Mouse (Mus musculus) liver, embryonic 13.5 days (tissue): Measurements from ENCODE around the gene Lmtk2. TPM values are rescaled to one million over a fixed set of nuclear protein-coding genes. Genes with fewer than 3 reads are reported as not detected.

ENCODE experiments used
- ATAC-seq: fragments of 200-750 bp; cut with Nextera tagmentation; 2 replicates; pipeline ENCODE4 v1.8.0; 2017; ENCODE audit warnings: low read depth, mild to moderate bottlenecking, moderate number of reproducible peaks, moderate library complexity
- DNase-seq: peaks from one replicate; pipeline ENCODE4 v3.0.0; 2022
- H3K27ac ChIP-seq: fragments of 300-500 bp; sonication (generic); 2 replicates; pipeline ENCODE4 v1.5.1; 2015; ENCODE audit warnings: moderate library complexity, mild to moderate bottlenecking, inconsistent platforms
- H3K27me3 ChIP-seq: fragments of 300-500 bp; sonication (generic); 2 replicates; pipeline ENCODE4 v1.6.1; 2015; ENCODE audit warnings: mild to moderate bottlenecking, inconsistent platforms
- H3K36me3 ChIP-seq: fragments of 300-500 bp; sonication (generic); 2 replicates; pipeline ENCODE4 v1.6.1; 2015; ENCODE audit warnings: mild to moderate bottlenecking, inconsistent platforms
- H3K4me1 ChIP-seq: fragments of 300-500 bp; sonication (generic); replicated peaks from 2 replicates; pipeline ENCODE4 v1.6.1; 2015; ENCODE audit warnings: inconsistent platforms
- H3K4me2 ChIP-seq: fragments of 300-500 bp; sonication (generic); 2 replicates; pipeline ENCODE4 v1.6.1; 2015; ENCODE audit warnings: inconsistent platforms, mild to moderate bottlenecking, moderate library complexity
- H3K4me3 ChIP-seq: fragments of 300-500 bp; sonication (generic); replicated peaks from 2 replicates; pipeline ENCODE4 v1.5.1; 2015; ENCODE audit warnings: mild to moderate bottlenecking, inconsistent platforms
- H3K9ac ChIP-seq: fragments of 300-500 bp; sonication (generic); 2 replicates; pipeline ENCODE4 v1.6.1; 2015; ENCODE audit warnings: mild to moderate bottlenecking, inconsistent platforms
- H3K9me3 ChIP-seq: fragments of 300-500 bp; sonication (generic); replicated peaks from 2 replicates; pipeline ENCODE4 v1.6.1; 2016; ENCODE audit warnings: inconsistent platforms
- WGBS: fragments of 180-500 bp; shearing (Covaris S2); methylation state at CpG from one replicate; pipeline ENCODE4 v1.1.7; 2015; ENCODE audit not compliant: insufficient replicate concordance; 5-methylcytosine and 5-hydroxymethylcytosine counted together
- polyA plus RNA-seq: library from polyadenylated mRNA; unstranded; fragments of >200 nt; fragmentation: Nextera tagmentation; extraction: Ambion mirVana; gene quantifications from 2 replicates; pipeline ENCODE4 v1.2.1, GENCODE M21; 2015

The Lmtk2 gene
- polyA plus RNA-seq, result 2.0 and 2.3 TPM in 2 replicates

DNA sequence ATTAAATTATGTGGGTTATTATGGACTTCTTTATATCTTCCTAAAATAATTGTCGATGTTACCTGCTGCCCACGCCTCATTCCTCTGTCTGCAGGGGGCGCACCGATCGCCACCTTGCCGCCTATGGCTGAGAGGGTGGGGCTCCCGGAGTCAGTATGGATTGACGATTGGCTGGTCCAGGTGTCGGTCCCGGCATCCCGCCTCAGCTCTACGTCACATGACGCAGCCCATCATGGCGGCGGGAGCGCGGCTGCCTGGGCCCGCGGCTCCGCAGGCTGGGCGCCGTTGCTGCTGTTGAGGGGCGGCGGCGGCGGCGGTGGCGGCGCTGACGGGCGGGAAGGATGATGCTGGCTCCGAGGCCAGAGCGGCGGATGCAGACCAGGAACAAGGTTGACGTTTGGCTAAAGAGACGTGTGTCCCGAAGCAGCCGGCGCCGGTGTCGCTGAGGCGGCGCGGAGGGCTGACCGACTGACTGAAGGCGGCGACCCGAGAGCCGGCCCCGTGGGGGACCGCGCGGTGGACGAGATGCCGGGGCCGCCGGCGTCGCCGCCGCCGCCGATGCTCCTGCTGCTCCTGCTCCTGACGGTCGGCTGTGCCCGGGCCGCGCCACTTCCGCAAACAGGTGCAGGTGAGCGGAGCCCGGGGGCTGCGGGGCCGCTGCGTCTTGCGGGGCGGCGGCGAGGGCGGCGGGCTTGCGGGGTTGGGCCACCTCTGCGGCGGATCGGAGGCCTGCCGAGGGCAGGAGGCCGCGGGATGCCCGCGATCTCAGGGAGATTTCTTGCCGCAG lies at the start of gene Lmtk2:
Gene Lmtk2, plus strand, starts transcription at position 288 of the 787 bp plus-strand sequence.
- peak within 1 kb of the TSS; percentile 97 for H3K9ac ChIP-seq
- peak; percentile 99 for ATAC-seq
- H3K4me3 ChIP-seq, result peak within 1 kb of the TSS; percentile 99
- peaks cover 48% of the 10 kb centered on the region for H3K4me1 ChIP-seq
- no peaks in the 10 kb centered on the region for H3K36me3 ChIP-seq
- no peaks in the 10 kb centered on the region for H3K9me3 ChIP-seq
- peak within 1 kb of the TSS; percentile 89 for H3K4me2 ChIP-seq
- H3K27ac ChIP-seq, result peak within 1 kb of the TSS; percentile 79
- H3K27me3 ChIP-seq, result peaks cover 43% of the 10 kb centered on the region
- under 1% methylated on average over 86 of the region's 90 CpGs for WGBS
- DNase-seq, result peak; percentile 93

- DNase-seq, result no peak
- Histone ChIP-seq H3K4me3 (no peak overlapping the region), H3K9ac (no peak overlapping the region), H3K4me2 (no peak overlapping the region), H3K27ac (no peak overlapping the region), H3K27me3 (no peaks in the 10 kb centered on the region), H3K36me3 (no peaks in the 10 kb centered on the region), H3K4me1 (no peaks in the 10 kb centered on the region), H3K9me3 (no peaks in the 10 kb centered on the region)
- no peak for ATAC-seq
Observed at GRCm38 (mm10) chr5:144051268-144051667, 49.0 kb upstream of the Lmtk2 start.

DNA sequence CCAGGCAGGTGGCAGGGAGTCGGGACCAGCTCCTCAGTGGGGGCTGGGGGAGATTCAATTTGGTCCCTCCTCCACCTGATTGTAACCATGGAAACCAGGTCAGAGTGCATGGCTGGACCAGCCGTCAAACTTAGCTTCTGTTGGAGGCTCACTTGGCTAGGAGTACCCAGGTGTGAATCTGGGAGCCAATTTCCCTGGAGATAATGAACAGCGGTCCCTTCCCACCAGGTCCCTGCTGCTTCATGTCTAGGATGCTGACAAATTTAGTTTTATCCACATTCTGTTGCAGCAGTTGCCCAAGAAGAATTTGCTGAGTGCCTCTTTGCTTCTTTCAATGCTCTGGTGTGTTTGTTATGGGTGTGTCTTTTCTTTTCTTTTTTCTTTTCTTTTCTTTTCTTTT lies 46.8 kb upstream of the Lmtk2 start:
- H3K9me3 ChIP-seq, result no peaks in the 10 kb centered on the region
- no peak overlapping the region for H3K27ac ChIP-seq
- 34% methylated on average over 3 of the region's 3 CpGs for WGBS
- H3K4me1 ChIP-seq, result no peaks in the 10 kb centered on the region
- H3K36me3 ChIP-seq, result no peaks in the 10 kb centered on the region
- ATAC-seq (no peak), DNase-seq (no peak)
- no peak overlapping the region for H3K4me2 ChIP-seq
- H3K27me3 ChIP-seq, result no peaks in the 10 kb centered on the region
- no peak overlapping the region for H3K9ac ChIP-seq
- no peak overlapping the region for H3K4me3 ChIP-seq

GRCm38 (mm10) chr5:144054340-144054739 lies 45.9 kb upstream of the Lmtk2 start:
- 70% methylated on average over 6 of the region's 6 CpGs for WGBS
- H3K4me1 ChIP-seq, result no peaks in the 10 kb centered on the region
- H3K27me3 ChIP-seq, result no peaks in the 10 kb centered on the region
- no peak overlapping the region for H3K4me3 ChIP-seq
- DNase-seq, result no peak
- H3K9me3 ChIP-seq, result no peaks in the 10 kb centered on the region
- no peaks in the 10 kb centered on the region for H3K36me3 ChIP-seq
- no peak overlapping the region for H3K9ac ChIP-seq
- no peak for ATAC-seq
- no peak overlapping the region for H3K27ac ChIP-seq
- no peak overlapping the region for H3K4me2 ChIP-seq

- ATAC-seq, result no peak
- WGBS, result 48% methylated on average over 5 of the region's 5 CpGs
- no peak for DNase-seq
Observed at GRCm38 (mm10) chr5:144064093-144064492, 36.1 kb upstream of the Lmtk2 start.

DNA sequence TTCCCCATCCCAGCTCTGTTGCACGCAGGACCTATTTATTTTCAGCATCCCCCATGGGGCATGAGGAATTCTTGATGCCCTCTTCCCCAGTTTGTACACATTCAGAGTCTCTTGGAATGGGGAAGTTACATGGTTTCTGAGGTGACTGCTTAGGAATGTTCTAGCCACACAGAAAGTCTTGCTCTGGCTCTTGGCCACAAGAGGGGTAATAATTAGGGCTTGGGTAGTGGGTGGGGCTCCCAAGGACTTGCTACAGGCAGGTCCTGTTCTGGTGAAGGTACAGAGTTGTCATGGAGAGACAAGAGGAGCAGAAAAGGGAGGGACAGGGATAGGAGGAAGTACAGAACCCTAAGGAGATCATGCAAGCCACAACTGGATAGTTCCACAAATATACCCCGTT lies 34.2 kb upstream of the Lmtk2 start:
- DNase-seq, result no peak
- H3K9me3 ChIP-seq, result no peaks in the 10 kb centered on the region
- H3K4me3 ChIP-seq, result no peak overlapping the region
- WGBS, result 54% methylated on average over 2 of the region's 2 CpGs
- H3K27me3 ChIP-seq, result no peaks in the 10 kb centered on the region
- no peaks in the 10 kb centered on the region for H3K4me1 ChIP-seq
- no peak overlapping the region for H3K4me2 ChIP-seq
- no peaks in the 10 kb centered on the region for H3K36me3 ChIP-seq
- no peak overlapping the region for H3K27ac ChIP-seq
- no peak overlapping the region for H3K9ac ChIP-seq
- ATAC-seq, result no peak

More at GRCm38 (mm10) chr5:144064093-144064492, 36.1 kb upstream of the Lmtk2 start:
- no peaks in the 10 kb centered on the region for H3K36me3 ChIP-seq
- H3K9ac ChIP-seq, result no peak overlapping the region
- no peak overlapping the region for H3K27ac ChIP-seq
- H3K27me3 ChIP-seq, result no peaks in the 10 kb centered on the region
- H3K4me1 ChIP-seq, result no peaks in the 10 kb centered on the region
- H3K4me2 ChIP-seq, result no peak overlapping the region
- H3K4me3 ChIP-seq, result no peak overlapping the region
- no peaks in the 10 kb centered on the region for H3K9me3 ChIP-seq

DNA sequence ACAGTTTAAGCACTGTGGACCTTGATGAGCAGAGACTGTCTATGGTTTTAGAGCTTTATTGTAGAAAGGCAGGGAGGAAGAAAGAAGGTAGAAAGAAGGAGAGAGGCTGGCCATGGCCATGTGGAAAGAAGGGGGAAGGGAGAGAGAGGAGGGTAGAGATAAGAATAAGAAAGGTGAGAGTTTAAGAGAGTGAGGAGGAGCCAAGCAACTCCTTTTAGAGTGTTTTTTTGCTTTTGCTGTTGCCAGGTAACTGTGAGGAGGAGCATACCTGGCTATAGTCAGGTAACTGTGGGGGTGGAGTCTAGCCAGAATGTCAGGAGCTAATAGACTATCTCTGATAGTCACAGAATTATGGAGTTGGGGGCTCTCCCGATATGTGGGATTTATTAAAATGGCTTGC lies 30.2 kb upstream of the Lmtk2 start:
- Histone ChIP-seq H3K4me3 (no peak overlapping the region), H3K27me3 (no peaks in the 10 kb centered on the region), H3K4me2 (no peak overlapping the region), H3K4me1 (no peaks in the 10 kb centered on the region), H3K27ac (no peak overlapping the region), H3K36me3 (no peaks in the 10 kb centered on the region), H3K9ac (no peak overlapping the region), H3K9me3 (no peaks in the 10 kb centered on the region)
- DNase-seq (no peak), ATAC-seq (no peak)
- 69% methylated on average over 1 of the region's 1 CpGs for WGBS

DNA sequence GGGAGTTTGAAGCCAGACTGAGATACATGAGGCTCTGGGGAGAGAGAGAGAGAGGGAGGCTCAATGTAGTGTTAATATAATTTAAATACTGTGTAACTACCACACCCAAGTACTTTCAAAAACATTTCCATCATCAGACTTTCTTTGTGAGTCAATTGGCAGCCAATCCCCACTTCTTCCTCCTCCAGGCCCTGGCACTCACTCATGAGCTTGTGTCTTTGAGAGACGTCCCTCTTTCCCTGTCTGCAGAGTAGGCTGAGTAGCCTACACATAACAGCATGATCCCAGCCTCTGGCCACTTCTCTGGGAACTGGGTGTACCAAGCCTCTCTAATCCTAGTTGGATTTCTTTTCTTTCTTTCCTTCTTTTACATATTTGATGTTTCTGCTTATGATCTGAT lies 29.0 kb upstream of the Lmtk2 start:
- Histone ChIP-seq H3K4me3 (no peak overlapping the region), H3K36me3 (no peaks in the 10 kb centered on the region), H3K27me3 (no peaks in the 10 kb centered on the region), H3K9ac (no peak overlapping the region), H3K27ac (no peak overlapping the region), H3K4me2 (no peak overlapping the region), H3K9me3 (no peaks in the 10 kb centered on the region), H3K4me1 (no peaks in the 10 kb centered on the region)
- WGBS, result 48% methylated on average over 1 of the region's 1 CpGs
- DNase-seq (no peak), ATAC-seq (no peak)

DNA sequence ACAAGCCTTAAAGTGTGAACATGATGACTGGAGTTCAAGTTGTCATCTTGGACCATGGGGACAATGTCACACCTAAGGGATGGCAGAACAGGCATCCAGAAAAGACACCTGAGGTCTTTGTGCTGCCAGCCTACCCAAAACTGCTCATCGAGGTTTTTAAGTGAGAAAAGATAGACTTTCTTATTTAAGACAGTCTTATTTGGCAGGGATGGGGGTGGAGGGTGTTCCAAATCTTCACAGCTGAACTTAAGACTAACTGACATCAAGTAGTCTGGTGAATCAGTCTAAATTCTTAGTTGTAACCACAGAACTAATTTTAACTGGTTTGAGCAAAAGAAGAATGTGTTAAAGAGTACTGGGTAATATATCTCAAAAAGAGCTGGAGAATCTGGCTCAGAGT lies 22.7 kb upstream of the Lmtk2 start:
- no peaks in the 10 kb centered on the region for H3K4me1 ChIP-seq
- ATAC-seq (no peak), DNase-seq (no peak)
- H3K9me3 ChIP-seq, result no peaks in the 10 kb centered on the region
- 22% methylated on average over 1 of the region's 1 CpGs for WGBS
- H3K27ac ChIP-seq, result no peak overlapping the region
- H3K4me2 ChIP-seq, result no peak overlapping the region
- H3K4me3 ChIP-seq, result no peak overlapping the region
- H3K36me3 ChIP-seq, result no peaks in the 10 kb centered on the region
- no peak overlapping the region for H3K9ac ChIP-seq
- H3K27me3 ChIP-seq, result no peaks in the 10 kb centered on the region

GRCm38 (mm10) chr5:144080886-144081285 lies 19.4 kb upstream of the Lmtk2 start:
- Histone ChIP-seq H3K36me3 (no peaks in the 10 kb centered on the region), H3K9ac (no peak overlapping the region), H3K4me2 (no peak overlapping the region), H3K27ac (no peak overlapping the region), H3K4me3 (no peak overlapping the region), H3K27me3 (no peaks in the 10 kb centered on the region), H3K4me1 (no peaks in the 10 kb centered on the region), H3K9me3 (no peaks in the 10 kb centered on the region)
- DNase-seq, result no peak
- no peak for ATAC-seq
- WGBS, result 36% methylated on average over 2 of the region's 2 CpGs

DNA sequence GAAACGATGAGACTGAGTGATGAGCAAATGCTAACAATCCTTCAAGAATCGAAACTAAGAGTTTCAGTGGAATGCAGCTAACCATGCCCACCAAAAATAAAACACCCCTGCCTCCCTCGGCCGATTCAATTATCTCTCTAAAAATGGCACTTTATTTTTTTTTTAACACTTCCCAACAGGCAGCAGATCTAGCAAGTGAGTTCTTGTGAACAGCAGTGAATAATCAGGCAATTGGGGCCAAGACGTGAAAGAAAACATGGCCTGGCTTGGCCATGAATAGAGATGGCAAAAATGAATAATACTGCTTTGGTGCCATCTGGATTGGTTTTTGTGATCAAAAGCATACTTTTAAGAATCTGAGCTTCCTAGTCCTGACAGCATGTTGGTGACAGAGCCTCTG lies 18.2 kb upstream of the Lmtk2 start:
- no peak overlapping the region for H3K4me3 ChIP-seq
- WGBS, result 69% methylated on average over 5 of the region's 5 CpGs
- no peaks in the 10 kb centered on the region for H3K27me3 ChIP-seq
- no peaks in the 10 kb centered on the region for H3K36me3 ChIP-seq
- H3K4me2 ChIP-seq, result no peak overlapping the region
- no peak for DNase-seq
- ATAC-seq, result no peak
- H3K4me1 ChIP-seq, result no peaks in the 10 kb centered on the region
- H3K9ac ChIP-seq, result no peak overlapping the region
- H3K9me3 ChIP-seq, result no peaks in the 10 kb centered on the region
- H3K27ac ChIP-seq, result no peak overlapping the region

DNA sequence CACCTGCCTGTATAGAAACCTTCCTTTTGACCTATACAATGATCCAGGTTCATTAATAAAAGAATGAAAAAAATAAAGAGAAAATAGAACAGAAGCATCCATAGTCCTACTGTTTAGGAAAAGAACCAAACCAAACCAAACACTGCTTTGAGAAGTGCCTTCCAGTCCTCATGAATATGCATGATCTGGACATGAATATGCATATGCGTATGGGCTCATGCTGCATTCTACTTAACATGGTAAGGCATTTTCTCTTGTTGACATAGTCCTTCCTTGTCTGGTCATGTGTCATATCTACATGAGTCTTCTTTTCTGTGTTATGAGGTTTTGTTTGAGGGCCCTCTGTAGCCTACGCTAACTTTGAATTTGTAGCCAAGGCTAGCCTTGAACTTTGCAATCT lies 16.7 kb upstream of the Lmtk2 start:
- Histone ChIP-seq H3K27ac (no peak overlapping the region), H3K9ac (no peak overlapping the region), H3K4me1 (no peaks in the 10 kb centered on the region), H3K36me3 (no peaks in the 10 kb centered on the region), H3K9me3 (no peaks in the 10 kb centered on the region), H3K4me3 (no peak overlapping the region), H3K4me2 (no peak overlapping the region), H3K27me3 (no peaks in the 10 kb centered on the region)
- DNase-seq (no peak), ATAC-seq (no peak)
- WGBS, result 79% methylated on average over 2 of the region's 2 CpGs
